Mouse (Mus musculus): ENCODE data around the gene Olfr125. TPM values are rescaled to one million over a fixed set of nuclear protein-coding genes. Genes with fewer than 3 reads are reported as not detected.

Olfr125 gene
- total RNA-seq (2021): not detected

- DNase-seq (ENCODE audit: extremely low spot score in 1 of 2, low spot score in 1 of 2): no peak
These were observed at the start of gene Olfr125 for GRCm38 (mm10) chr17:37832649-37833048. Gene Olfr125, plus strand, starts transcription at chr17:37832949.

- DNase-seq (ENCODE audit: extremely low spot score in 1 of 2, low spot score in 1 of 2): no peak
These were observed 39.5 kb upstream of the Olfr125 start, which contains the start of gene Olfr123 for GRCm38 (mm10) chr17:37793229-37793628. Gene Olfr123, plus strand, starts transcription at chr17:37793529.

DNA sequence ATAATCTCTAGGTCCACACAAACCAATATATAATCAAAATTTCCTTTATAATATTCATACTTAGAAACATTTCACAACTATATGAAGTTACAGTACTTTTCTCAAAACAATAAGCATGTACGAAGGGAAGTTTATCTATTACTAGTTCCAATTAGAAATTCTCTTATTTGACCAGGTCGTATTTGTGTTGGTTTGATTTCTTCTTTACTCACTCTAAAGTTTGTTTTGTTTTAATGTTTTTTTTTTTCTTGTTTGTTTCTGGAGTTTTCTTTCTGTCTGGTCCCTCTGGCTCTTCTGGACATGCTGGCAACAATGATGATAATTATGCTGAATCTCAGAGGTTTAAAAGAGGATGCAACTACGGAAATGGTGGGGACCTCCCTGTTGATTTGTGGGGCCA lies 33.2 kb upstream of the Olfr125 start, which contains the start of gene Olfr124:
TSS of gene Olfr124 (plus strand) at position 301 of the 400 bp plus-strand sequence.
- no peak for DNase-seq (ENCODE audit: extremely low spot score in 1 of 2, low spot score in 1 of 2)

DNA sequence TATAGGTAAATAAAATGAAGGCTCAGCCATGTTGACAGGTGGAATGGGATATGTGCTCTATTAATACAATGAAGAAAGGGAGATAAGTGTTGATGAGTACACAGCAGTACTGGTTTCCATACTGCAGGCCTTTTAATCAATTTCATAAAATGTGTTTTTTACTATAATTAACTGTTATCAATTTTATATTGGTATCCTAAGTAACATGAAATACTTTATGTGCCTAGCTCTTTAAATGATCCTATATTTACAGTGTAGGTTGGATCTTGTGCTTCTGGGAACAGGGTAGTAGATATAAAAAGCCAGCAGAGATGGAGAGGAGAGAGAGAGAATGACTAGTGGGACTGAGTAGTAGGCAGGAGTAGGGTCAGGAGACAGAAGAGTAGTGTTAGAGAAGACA lies 14.4 kb downstream of the Olfr125 start, which contains the start of gene Olfr126:
TSS of gene Olfr126 (plus strand) at position 301 of the 400 bp plus-strand sequence.
- DNase-seq (ENCODE audit: extremely low spot score in 1 of 2, low spot score in 1 of 2): no peak

GRCm38 (mm10) chr17:37863901-37864300 lies 31.2 kb downstream of the Olfr125 start:
- no peak for DNase-seq (ENCODE audit: extremely low spot score in 1 of 2, low spot score in 1 of 2)

- DNase-seq (ENCODE audit: extremely low spot score in 1 of 2, low spot score in 1 of 2): no peak
These were observed 37.0 kb downstream of the Olfr125 start for GRCm38 (mm10) chr17:37869676-37870205.

DNA sequence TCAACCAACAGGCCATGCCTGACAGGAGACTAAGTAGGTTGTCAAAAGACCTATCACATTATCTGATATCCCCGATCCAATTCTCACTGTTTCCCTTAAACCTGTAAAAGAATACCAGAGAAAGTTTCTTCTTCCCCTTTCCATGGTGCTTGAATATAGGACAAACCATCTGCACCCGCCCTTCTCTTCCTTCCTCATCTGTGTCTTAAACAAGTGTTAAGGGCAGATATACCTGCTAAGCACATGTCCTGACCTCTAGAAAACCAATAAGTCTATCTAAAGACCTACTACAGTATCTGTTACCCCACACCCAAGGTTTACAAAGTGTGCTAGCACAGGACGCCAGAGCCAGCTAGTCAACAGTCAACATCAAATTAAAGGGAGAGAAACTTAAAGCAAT lies 41.1 kb downstream of the Olfr125 start:
- no peak for DNase-seq (ENCODE audit: extremely low spot score in 1 of 2, low spot score in 1 of 2)

Other genes with a start within 250 kb of the Olfr125 start
- not detected for gene Olfr114, start 240.2 kb upstream of the Olfr125 start, total RNA-seq (2021)
- not detected for gene Olfr115, start 205.8 kb upstream of the Olfr125 start, total RNA-seq (2021)
- not detected for gene Olfr116, start 205.8 kb upstream of the Olfr125 start, total RNA-seq (2021)
- not detected for gene Olfr117, start 169.2 kb upstream of the Olfr125 start, total RNA-seq (2021)
- not detected for gene Olfr118, start 166.0 kb upstream of the Olfr125 start, total RNA-seq (2021)
- gene Olfr119, start 136.4 kb upstream of the Olfr125 start, total RNA-seq (2021): not detected
- not detected for gene Olfr120, start 111.1 kb upstream of the Olfr125 start, total RNA-seq (2021)
- gene Olfr121, start 84.1 kb upstream of the Olfr125 start, total RNA-seq (2021): not detected
- gene Olfr122, start 64.3 kb upstream of the Olfr125 start, total RNA-seq (2021): not detected
- gene Olfr123, start 39.4 kb upstream of the Olfr125 start, total RNA-seq (2021): not detected
- not detected for gene Olfr124, start 33.1 kb upstream of the Olfr125 start, total RNA-seq (2021)
- gene Olfr126, start 14.5 kb downstream of the Olfr125 start, total RNA-seq (2021): not detected
- gene Olfr127, start 67.5 kb downstream of the Olfr125 start, total RNA-seq (2021): not detected
- not detected for gene Olfr128, start 87.6 kb downstream of the Olfr125 start, total RNA-seq (2021)
- not detected for gene Olfr761, start 120.1 kb downstream of the Olfr125 start, total RNA-seq (2021)
- gene Olfr129, start 227.1 kb downstream of the Olfr125 start, total RNA-seq (2021): not detected
- not detected for gene Olfr130, start 231.0 kb downstream of the Olfr125 start, total RNA-seq (2021)

All from layer of hippocampus, postnatal 25 days (tissue).